Mouse (Mus musculus) bone marrow macrophage, adult 2 months (primary cell): ENCODE measurements around the gene Tmprss6.

Experiments used
- CTCF ChIP-seq: IDR thresholded peaks from 2 replicates; pipeline ENCODE4 v1.5.1; 2012; ENCODE audit warnings: low read depth, mild to moderate bottlenecking, low read length, moderate library complexity
- POLR2A ChIP-seq: IDR thresholded peaks from 2 replicates; pipeline ENCODE4 v1.6.1; 2012; ENCODE audit warnings: mild to moderate bottlenecking, low read depth, low read length, borderline replicate concordance

GRCm38 (mm10) chr15:78505541-78505940 lies 37.1 kb upstream of the Tmprss6 start:
- TF ChIP-seq CTCF: no peak
- TF ChIP-seq POLR2A: no peak
